Mouse (Mus musculus): ENCODE data around the gene Irx1. TPM values are rescaled to one million over a fixed set of nuclear protein-coding genes. Genes with fewer than 3 reads are reported as not detected.

Irx1 gene
- total RNA-seq, 4 experiments from 2014 or later = 0.27 to 0.93 (median 0.60) TPM

GRCm38 (mm10) chr13:71910361-71910760, 53.2 kb downstream of the Irx1 start:
- DNase-seq (ENCODE audit: low spot score in 2 of 2) = no peak
